Mouse (Mus musculus) thymus, postnatal 10 days (tissue): ENCODE data around the gene Mrps23.
"Not testable (repeated sequence)": the region's sequence is repeated elsewhere in the genome, so short reads cannot be mapped to it uniquely, and the experiment has no call there.

Source experiments
- DNase-seq, 2 experiments: peaks; one replicate each; pipeline ENCODE4 v3.0.0; 2021; ENCODE audit warnings: low spot score in 2 of 2

Gene Mrps23

DNA sequence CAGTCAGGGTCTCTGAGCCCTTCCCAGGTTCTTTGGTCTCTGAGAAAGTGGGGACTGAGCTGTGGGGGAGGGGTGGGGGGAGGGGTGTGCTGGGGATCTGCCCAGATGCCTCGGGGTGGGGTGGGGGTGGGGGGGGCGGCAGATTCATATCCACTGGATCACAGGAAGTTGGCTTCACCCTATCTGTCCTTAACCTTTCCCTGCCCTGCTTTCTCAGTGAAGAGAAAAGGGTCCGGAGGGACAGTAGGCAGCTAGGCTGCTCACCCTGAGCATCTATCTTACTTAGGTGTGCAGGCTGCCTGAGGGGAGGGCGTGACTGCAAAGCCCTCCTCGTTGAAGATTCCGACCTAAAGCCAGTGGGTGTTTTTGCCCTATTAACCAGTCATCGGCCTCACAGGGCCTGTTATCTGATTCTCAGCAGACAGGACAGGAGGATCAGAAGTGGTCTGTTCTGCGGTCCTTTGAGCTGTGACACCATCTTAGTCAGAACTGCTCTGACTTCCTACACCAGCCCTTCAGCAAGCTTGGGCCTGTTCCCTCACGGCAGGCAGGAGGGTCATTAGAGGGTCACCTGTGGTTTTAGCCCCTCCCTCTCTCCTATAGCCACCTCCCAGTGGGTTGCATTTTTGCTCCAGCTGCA is 30.7 kb upstream of the Mrps23 start:
- DNase-seq: no peak

DNA sequence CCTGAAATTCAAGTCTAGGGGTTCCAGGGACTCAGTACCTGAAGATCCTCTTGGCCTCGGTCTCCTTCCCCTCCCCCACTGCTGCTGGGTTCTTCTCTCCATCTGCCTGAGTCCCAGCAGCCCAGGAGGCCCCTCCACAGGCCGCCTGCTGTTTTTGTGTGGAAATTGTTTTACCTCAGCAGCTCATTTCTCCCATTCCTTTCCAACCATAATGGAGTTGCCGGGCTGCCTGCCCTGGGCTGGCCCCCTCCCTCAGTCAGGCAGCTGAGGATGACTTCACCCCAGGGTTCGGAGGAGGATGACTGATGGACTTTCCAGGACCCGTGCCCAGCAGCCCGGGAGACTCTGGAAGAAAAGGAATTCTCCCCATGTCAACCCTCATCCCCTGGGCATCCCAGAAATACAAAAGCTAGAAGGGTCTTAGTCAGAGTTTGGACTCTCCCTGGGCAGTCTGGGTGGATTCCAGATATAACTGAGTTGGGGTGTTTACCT is 23.7 kb upstream of the Mrps23 start:
- DNase-seq: no peak

DNA sequence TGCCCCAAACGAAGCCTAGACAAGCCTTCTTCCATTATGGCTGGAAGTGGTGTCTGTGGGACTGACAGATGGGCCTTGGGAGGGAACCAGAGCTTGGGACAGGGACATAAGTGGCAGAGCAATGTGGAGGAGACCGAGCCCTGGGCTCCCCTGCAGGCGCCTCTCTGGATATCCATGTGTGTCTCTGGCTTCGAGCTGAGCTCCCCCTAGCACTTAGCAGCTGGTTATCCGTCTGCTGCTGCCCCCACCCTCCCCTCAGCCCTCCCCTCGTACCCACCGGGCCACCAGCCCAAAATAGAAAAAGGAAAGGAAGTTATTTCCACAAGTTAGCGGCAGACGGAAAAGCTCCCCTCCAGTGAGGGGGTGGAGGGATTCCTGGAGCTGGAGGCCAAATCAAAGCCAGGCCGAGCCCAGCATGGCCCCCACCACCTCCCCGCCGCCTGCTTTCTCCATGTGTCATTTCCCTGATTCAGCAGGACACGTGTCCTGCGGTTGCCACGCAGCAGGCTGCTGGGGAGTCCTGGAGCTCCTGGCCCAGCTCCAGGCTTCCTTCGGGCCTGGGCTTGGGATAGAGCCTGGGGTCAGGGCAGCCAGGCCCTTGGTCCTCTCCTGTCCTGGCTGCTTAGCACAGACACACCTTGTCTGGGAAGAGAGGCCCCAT is 23.1 kb upstream of the Mrps23 start:
- DNase-seq: no peak

DNA sequence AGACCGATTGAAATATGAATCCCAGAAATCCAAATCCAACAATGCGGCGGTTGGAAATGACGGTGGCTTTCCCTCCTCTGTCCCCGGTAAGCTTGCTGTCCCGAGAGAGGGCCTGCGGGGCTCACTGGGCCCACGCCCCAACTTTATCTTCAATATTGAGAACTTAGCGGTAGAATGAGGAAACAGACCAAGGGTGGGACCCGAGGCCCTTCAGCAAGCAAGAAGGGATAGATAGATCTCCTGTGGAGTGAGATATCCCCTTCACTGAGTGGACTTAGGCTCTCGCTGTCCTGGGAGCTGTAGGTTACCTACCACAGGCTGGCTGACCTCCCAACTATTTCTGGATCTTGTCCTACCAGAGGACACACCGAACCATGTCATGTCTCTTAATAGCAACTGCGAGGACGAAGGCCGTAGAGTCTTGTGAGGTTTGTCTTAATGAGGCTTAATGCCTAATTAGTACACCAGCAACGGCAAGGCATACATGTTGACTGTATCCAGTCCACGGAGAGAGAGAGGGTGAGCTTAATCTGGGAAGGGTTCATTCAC is 19.5 kb upstream of the Mrps23 start:
- no peak for DNase-seq

DNA sequence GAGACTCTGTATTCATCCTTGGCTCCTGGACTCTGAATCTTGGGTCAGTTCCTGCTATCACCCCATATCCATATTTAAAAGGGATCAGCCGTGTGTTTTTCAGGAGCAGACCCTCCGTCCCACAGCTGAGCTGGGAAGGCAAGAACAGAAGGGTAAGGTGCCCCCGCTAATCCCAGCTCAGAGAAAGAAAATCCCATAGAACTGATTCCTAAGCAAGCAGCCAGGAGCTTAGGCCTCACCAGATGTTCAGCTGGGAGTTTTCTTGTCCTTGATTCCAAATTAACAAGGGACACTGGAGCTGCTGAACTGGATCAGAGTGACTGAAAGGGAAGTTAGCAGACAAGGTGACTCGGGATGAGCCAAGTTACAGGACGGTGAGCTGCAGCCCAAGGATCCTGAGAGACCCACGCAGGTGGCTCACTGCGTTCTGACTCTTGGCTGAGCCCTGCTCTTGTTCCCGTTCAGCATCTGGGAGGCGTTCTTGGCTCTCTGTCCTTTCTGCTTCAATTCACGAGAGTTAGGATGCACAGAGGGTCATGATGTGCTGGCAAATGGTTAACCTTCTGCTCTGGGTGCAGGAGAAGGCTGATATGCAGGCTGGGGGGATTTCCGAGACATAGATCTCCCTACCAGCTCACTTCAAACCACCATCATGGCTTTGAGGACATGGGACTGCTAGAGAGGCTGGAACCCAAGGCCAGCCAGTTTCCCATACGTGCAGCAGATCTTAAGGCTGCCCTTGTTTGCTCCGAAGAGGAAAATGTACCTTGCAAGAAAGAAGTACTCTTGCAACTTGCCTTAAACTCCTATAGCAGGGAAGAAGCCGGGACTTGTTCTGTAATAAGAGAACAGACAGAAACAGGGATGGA is 17.9 kb upstream of the Mrps23 start:
- no peak for DNase-seq

GRCm38 (mm10) chr11:88186947-88187243 is 17.3 kb upstream of the Mrps23 start:
- no peak for DNase-seq

- peak; percentile 62 to 76 for DNase-seq
These were observed 16.6 kb upstream of the Mrps23 start for GRCm38 (mm10) chr11:88187417-88188133.

- DNase-seq: no peak
These were observed 16.0 kb upstream of the Mrps23 start for GRCm38 (mm10) chr11:88188216-88188615.

GRCm38 (mm10) chr11:88188635-88189034 is 15.6 kb upstream of the Mrps23 start:
- no peak for DNase-seq

DNA sequence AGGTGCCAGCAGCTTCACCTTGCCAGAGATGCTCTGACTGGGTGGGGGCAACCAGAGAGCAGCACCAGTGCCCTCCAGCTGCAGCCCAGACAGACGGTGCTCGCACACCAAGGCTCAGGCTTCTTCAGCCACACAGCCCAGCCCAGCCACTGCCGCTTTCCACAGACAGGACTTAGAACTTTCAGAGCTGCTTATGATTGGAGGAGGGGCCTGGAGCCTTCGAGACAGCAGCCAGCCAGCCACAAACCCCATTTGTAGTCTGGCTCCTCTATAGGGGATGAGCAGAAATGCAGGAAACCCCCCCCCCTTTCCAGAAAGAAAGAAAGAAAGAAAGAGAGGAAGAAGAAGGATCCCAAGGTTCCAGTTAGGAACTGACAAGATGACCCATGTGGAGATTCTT is 11.6 kb upstream of the Mrps23 start:
- DNase-seq: peak; percentile 47 to 48

GRCm38 (mm10) chr11:88193098-88193823 is 10.9 kb upstream of the Mrps23 start:
- DNase-seq: no peak

GRCm38 (mm10) chr11:88193824-88194696 is 10.1 kb upstream of the Mrps23 start:
- DNase-seq: peak in 1 of 2 experiments; percentile 28

DNA sequence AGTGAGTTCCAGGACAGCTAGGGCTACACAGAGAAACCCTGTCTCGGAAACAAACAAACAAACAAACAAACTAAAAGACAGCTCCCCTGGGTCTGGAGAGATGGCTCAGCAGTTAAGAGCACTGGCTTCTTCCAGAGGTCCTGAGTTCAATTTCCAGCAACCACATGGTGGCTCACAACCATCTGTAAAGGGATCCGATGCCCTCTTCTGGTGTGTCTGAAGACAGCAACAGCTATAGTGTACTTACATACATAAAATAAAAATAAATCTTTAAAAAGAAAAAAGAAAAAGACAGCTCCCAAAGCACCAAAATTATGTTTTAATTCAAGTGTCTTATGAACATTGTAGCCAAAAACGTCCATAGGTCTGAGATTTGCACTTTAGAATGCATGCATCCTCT is 8.5 kb upstream of the Mrps23 start:
- DNase-seq: not testable (repeated sequence)

- peak in 1 of 2 experiments; percentile 30 for DNase-seq
These were observed 7.0 kb upstream of the Mrps23 start for GRCm38 (mm10) chr11:88197153-88197576.

GRCm38 (mm10) chr11:88198223-88198622 is 6.0 kb upstream of the Mrps23 start:
- DNase-seq: no peak

DNA sequence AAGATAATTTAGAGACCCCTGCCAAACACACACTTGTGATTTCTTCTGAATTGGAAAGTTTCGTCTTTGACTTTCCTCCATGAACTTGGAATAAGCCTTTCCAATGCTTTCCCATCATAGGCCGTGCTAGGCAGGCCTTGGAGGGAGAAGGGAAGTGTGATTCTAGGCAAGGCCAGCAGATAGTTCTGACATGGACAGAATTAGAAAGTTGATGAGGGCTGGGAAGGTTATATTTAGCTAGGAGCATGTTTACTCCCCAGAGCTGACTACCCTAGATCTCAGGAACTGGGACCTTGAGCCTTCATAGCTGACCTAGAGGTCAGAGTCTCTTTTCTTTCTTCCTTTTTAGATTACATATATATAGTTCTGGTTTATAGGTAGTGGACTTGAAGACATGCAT is 3.0 kb upstream of the Mrps23 start:
- DNase-seq: no peak

GRCm38 (mm10) chr11:88202077-88202476 is 2.1 kb upstream of the Mrps23 start:
- no peak for DNase-seq

DNA sequence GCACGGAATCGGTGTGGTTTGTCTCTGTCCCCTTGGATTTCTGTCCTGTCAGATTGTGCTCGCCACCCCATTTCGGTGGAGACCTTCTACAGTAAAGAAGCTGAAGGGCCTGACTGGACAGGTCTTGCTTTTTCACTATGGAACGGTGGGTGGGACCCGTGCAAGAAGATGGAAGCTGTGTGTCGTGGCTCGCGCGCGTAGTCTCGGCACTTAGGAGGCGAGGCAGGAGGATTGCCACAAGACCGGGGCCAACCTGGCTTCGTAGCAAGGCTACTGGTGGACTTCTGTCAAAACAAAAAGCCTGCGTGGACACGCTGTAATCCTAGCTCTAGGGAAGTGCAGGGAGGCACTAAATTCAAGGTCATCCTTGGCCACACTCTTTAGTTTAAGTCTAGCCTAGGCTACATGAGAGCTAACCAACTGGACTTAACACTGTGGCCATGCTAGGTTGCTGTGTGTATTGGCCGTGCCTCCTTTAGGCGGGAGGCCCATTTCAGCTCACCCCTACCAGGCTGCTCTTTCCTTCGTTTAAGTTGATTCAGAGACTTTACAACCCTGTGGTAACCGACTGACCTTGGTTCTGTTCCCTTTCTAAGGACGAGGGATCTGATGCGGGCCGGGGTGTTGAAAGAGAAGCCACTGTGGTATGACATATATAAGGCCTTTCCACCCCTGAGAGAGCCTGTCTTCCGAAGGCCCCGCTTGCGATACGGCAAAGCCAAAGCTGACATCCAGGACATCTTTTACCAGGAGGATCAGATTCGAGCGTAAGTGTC is 593 bp downstream of the Mrps23 start:
- DNase-seq: no peak

- DNase-seq: not testable (repeated sequence)
These were observed 2.4 kb downstream of the Mrps23 start for GRCm38 (mm10) chr11:88206576-88206975.
